Mouse (Mus musculus) heart, postnatal 0 days (tissue): Measurements from ENCODE around the gene Fbxl7.

Experiments used
- CTCF ChIP-seq: IDR thresholded peaks from 2 replicates; pipeline ENCODE4 v1.5.1; 2016; ENCODE audit warnings: antibody characterized with exemption, control low read depth, low read depth
- EP300 ChIP-seq: IDR thresholded peaks from 2 replicates; pipeline ENCODE4 v1.6.1; 2016; ENCODE audit warnings: antibody characterized with exemption, low read depth

- no peak for TF ChIP-seq EP300
- TF ChIP-seq CTCF: no peak
Observed at GRCm38 (mm10) chr15:26704966-26705365, 190.4 kb downstream of the Fbxl7 start.
